Mouse (Mus musculus) C2C12 (cell line): ENCODE measurements around the gene Utrn. TPM values are rescaled to one million over a fixed set of nuclear protein-coding genes. Genes with fewer than 3 reads are reported as not detected.

Experiments
- H3K27me3 ChIP-seq: one replicate; pipeline ENCODE4 v1.6.1; 2011; ENCODE audit not compliant: control insufficient read depth, insufficient read depth, insufficient read length
- H3K36me3 ChIP-seq: one replicate; pipeline ENCODE4 v1.6.1; 2011; ENCODE audit not compliant: control insufficient read depth, insufficient read depth
- H3K4me3 ChIP-seq: one replicate; pipeline ENCODE4 v1.5.1; 2011; ENCODE audit warnings: mild to moderate bottlenecking, control low read depth; ENCODE audit not compliant: poor library complexity, insufficient read depth, severe bottlenecking
- H3K79me2 ChIP-seq: one replicate; pipeline ENCODE4 v1.6.1; 2011; ENCODE audit not compliant: control insufficient read depth, insufficient read depth
- H3K79me3 ChIP-seq: one replicate; pipeline ENCODE4 v1.6.1; 2011; ENCODE audit warnings: low read depth, control low read depth
- H3ac ChIP-seq: one replicate; pipeline ENCODE3; 2011; ENCODE audit warnings: low read depth; ENCODE audit not compliant: control insufficient read depth, insufficient read length
- CEBPB ChIP-seq: IDR thresholded peaks from one replicate; pipeline ENCODE4 v1.6.1; 2011; ENCODE audit warnings: low read depth, mild to moderate bottlenecking, control low read depth, moderate library complexity
- CTCF ChIP-seq: IDR thresholded peaks from one replicate; pipeline ENCODE4 v1.5.1; 2011; ENCODE audit not compliant: control insufficient read depth, insufficient read depth, insufficient read length
- FOSL1 ChIP-seq: IDR thresholded peaks from one replicate; pipeline ENCODE4 v1.8.0; 2011; ENCODE audit warnings: mild to moderate bottlenecking, low read length; ENCODE audit not compliant: poor library complexity, insufficient read depth, severe bottlenecking
- MAX ChIP-seq: IDR thresholded peaks from one replicate; pipeline ENCODE4 v1.6.1; 2011; ENCODE audit warnings: mild to moderate bottlenecking, control low read depth
- MYOD1 ChIP-seq: IDR thresholded peaks from one replicate; pipeline ENCODE4 v1.6.1; 2011; ENCODE audit warnings: low read depth; ENCODE audit not compliant: control insufficient read depth, insufficient read length
- MYOG ChIP-seq: IDR thresholded peaks from one replicate; pipeline ENCODE4 v1.6.1; 2011; ENCODE audit not compliant: control insufficient read depth, insufficient read length; ENCODE audit errors: extremely low read depth
- USF1 ChIP-seq: IDR thresholded peaks from one replicate; pipeline ENCODE4 v1.6.1; 2011; ENCODE audit warnings: low read depth, mild to moderate bottlenecking, control low read depth, moderate library complexity
- polyA plus RNA-seq: library from polyadenylated mRNA; unstranded; fragments of >200 nt; fragmentation: generic; extraction: Trizol; gene quantifications from one replicate; pipeline ENCODE4 v1.2.1, GENCODE M21; 2012; ENCODE audit warnings: missing spikeins

Gene Utrn
- polyA plus RNA-seq, 1 experiment = 10.5 TPM

- Histone ChIP-seq H3K79me3 (no peaks in the 10 kb centered on the region), H3K79me2 (no peaks in the 10 kb centered on the region), H3K36me3 (peaks cover 71% of the 10 kb centered on the region), H3ac (no peak overlapping the region), H3K4me3 (no peak overlapping the region), H3K27me3 (no peaks in the 10 kb centered on the region)
- TF ChIP-seq USF1 = no peak
- TF ChIP-seq MYOG = no peak
- TF ChIP-seq MAX = no peak
- TF ChIP-seq CTCF = no peak
- TF ChIP-seq MYOD1 = no peak
- TF ChIP-seq CEBPB = no peak
Observed at GRCm38 (mm10) chr10:12739302-12739987, 129.7 kb downstream of the Utrn start.

- Histone ChIP-seq H3K27me3 (no peaks in the 10 kb centered on the region), H3ac (no peak overlapping the region), H3K79me3 (no peaks in the 10 kb centered on the region), H3K79me2 (no peaks in the 10 kb centered on the region), H3K36me3 (peaks cover 64% of the 10 kb centered on the region), H3K4me3 (no peak overlapping the region)
- TF ChIP-seq CEBPB (no peak), MAX (no peak)
Observed at GRCm38 (mm10) chr10:12737926-12738325, 131.2 kb downstream of the Utrn start.

GRCm38 (mm10) chr10:12736861-12737835 lies 132.0 kb downstream of the Utrn start:
- TF ChIP-seq USF1 = no peak
- Histone ChIP-seq H3K79me3 (no peaks in the 10 kb centered on the region), H3K36me3 (peaks cover 64% of the 10 kb centered on the region), H3K79me2 (no peaks in the 10 kb centered on the region), H3ac (no peak overlapping the region), H3K4me3 (no peak overlapping the region), H3K27me3 (no peaks in the 10 kb centered on the region)

- H3K79me2 ChIP-seq = no peaks in the 10 kb centered on the region
- H3K27me3 ChIP-seq = no peaks in the 10 kb centered on the region
- TF ChIP-seq MYOG = no peak
- no peak for TF ChIP-seq MAX
- TF ChIP-seq FOSL1 = no peak
- no peak for TF ChIP-seq CTCF
- TF ChIP-seq USF1 = no peak
- TF ChIP-seq MYOD1 = no peak
- TF ChIP-seq CEBPB = no peak
- H3K4me3 ChIP-seq = no peak overlapping the region
- no peak overlapping the region for H3ac ChIP-seq
- H3K79me3 ChIP-seq = no peaks in the 10 kb centered on the region
- H3K36me3 ChIP-seq = peaks cover 63% of the 10 kb centered on the region
Observed at GRCm38 (mm10) chr10:12735695-12736094, 133.5 kb downstream of the Utrn start.

GRCm38 (mm10) chr10:12731459-12731858 lies 137.7 kb downstream of the Utrn start:
- Histone ChIP-seq H3K36me3 (peaks cover 69% of the 10 kb centered on the region), H3K79me3 (no peaks in the 10 kb centered on the region), H3K79me2 (no peaks in the 10 kb centered on the region), H3K27me3 (no peaks in the 10 kb centered on the region), H3ac (no peak overlapping the region), H3K4me3 (no peak overlapping the region)
- TF ChIP-seq MAX = no peak
- no peak for TF ChIP-seq CEBPB
- no peak for TF ChIP-seq USF1

GRCm38 (mm10) chr10:12729635-12730034 lies 139.5 kb downstream of the Utrn start:
- TF ChIP-seq USF1 (no peak), FOSL1 (no peak), CTCF (no peak), MAX (no peak), MYOD1 (no peak), MYOG (no peak), CEBPB (no peak)
- H3K79me2 ChIP-seq = no peaks in the 10 kb centered on the region

More at GRCm38 (mm10) chr10:12729635-12730034, 139.5 kb downstream of the Utrn start:
- H3ac ChIP-seq = no peak overlapping the region
- H3K36me3 ChIP-seq = peaks cover 72% of the 10 kb centered on the region
- H3K4me3 ChIP-seq = no peak overlapping the region
- H3K79me3 ChIP-seq = no peaks in the 10 kb centered on the region
- no peaks in the 10 kb centered on the region for H3K27me3 ChIP-seq
